Mouse (Mus musculus) intestine, postnatal 0 days (tissue): ENCODE measurements at regions not wholly inside any gene's neighbourhood (a gene's known extent, or its start where the extent isn't known, plus 50 kb on each side); places are given as distances from the start of the nearest gene placed in this dataset.

Experiments used
- ATAC-seq: fragments of 200-750 bp; cut with Nextera tagmentation; 2 replicates; pipeline ENCODE4 v1.8.0; 2017; ENCODE audit warnings: mild to moderate bottlenecking, moderate TSS enrichment, moderate library complexity
- H3K27ac ChIP-seq: fragments of 300-500 bp; sonication (generic); 2 replicates; pipeline ENCODE4 v1.5.1; 2014; ENCODE audit warnings: mild to moderate bottlenecking, low read depth, low read length, moderate library complexity
- H3K27me3 ChIP-seq: fragments of 300-500 bp; sonication (generic); replicated peaks from 2 replicates; pipeline ENCODE4 v1.6.1; 2014; ENCODE audit warnings: low read length, mixed read lengths; ENCODE audit not compliant: control insufficient read depth, insufficient read depth
- H3K36me3 ChIP-seq: fragments of 300-500 bp; sonication (generic); 2 replicates; pipeline ENCODE4 v1.6.1; 2014; ENCODE audit warnings: mild to moderate bottlenecking, moderate library complexity; ENCODE audit not compliant: control insufficient read depth, insufficient read depth
- H3K4me1 ChIP-seq: fragments of 300-500 bp; sonication (generic); replicated peaks from 2 replicates; pipeline ENCODE4 v1.6.1; 2014; ENCODE audit warnings: antibody characterized with exemption, low read length, mixed read lengths; ENCODE audit not compliant: control insufficient read depth, insufficient read depth
- H3K4me2 ChIP-seq: fragments of 300-500 bp; sonication (generic); replicated peaks from 2 replicates; pipeline ENCODE4 v1.6.1; 2014; ENCODE audit warnings: low read depth, mild to moderate bottlenecking, moderate library complexity
- H3K4me3 ChIP-seq: fragments of 300-500 bp; sonication (generic); 2 replicates; pipeline ENCODE4 v1.5.1; 2014; ENCODE audit warnings: low read depth, low read length
- H3K9ac ChIP-seq: fragments of 300-500 bp; sonication (generic); 2 replicates; pipeline ENCODE4 v1.6.1; 2014; ENCODE audit warnings: mild to moderate bottlenecking, low read depth, low read length
- H3K9me3 ChIP-seq: fragments of 300-500 bp; sonication (generic); 2 replicates; pipeline ENCODE4 v1.6.1; 2016; ENCODE audit warnings: mixed run types; ENCODE audit not compliant: control insufficient read depth
- CTCF ChIP-seq: sonication (generic); IDR thresholded peaks from 2 replicates; pipeline ENCODE4 v1.5.1; 2016; ENCODE audit warnings: low read depth, mild to moderate bottlenecking, control low read depth, antibody characterized with exemption, moderate library complexity
- WGBS: fragments of 180-500 bp; shearing (Covaris S2); extraction: QIAGEN DNeasy Blood & Tissue Kit; methylation state at CpG from one replicate; pipeline ENCODE4 v1.1.7; 2014; 5-methylcytosine and 5-hydroxymethylcytosine counted together

- no peak for TF ChIP-seq CTCF
- H3K36me3 ChIP-seq: no peaks in the 10 kb centered on the region
- H3K27me3 ChIP-seq: no peaks in the 10 kb centered on the region
- no peak overlapping the region for H3K4me2 ChIP-seq
- ATAC-seq: no peak
- WGBS: 59% methylated on average over 1 of the region's 1 CpGs
- H3K27ac ChIP-seq: no peak overlapping the region
- H3K4me1 ChIP-seq: no peaks in the 10 kb centered on the region
- no peaks in the 10 kb centered on the region for H3K9me3 ChIP-seq
- H3K9ac ChIP-seq: no peak overlapping the region
- H3K4me3 ChIP-seq: no peak overlapping the region
These were observed 413.4 kb upstream of the Impad1 start for GRCm38 (mm10) chr4:5206394-5207099.

GRCm38 (mm10) chr4:5205328-5206208 is 412.4 kb upstream of the Impad1 start:
- H3K27me3 ChIP-seq: no peaks in the 10 kb centered on the region
- no peak overlapping the region for H3K27ac ChIP-seq
- no peak for ATAC-seq
- H3K36me3 ChIP-seq: no peaks in the 10 kb centered on the region
- no peak overlapping the region for H3K4me3 ChIP-seq
- TF ChIP-seq CTCF: no peak
- no peaks in the 10 kb centered on the region for H3K4me1 ChIP-seq
- H3K4me2 ChIP-seq: no peak overlapping the region
- 78% methylated on average over 7 of the region's 7 CpGs for WGBS
- H3K9ac ChIP-seq: no peak overlapping the region
- no peaks in the 10 kb centered on the region for H3K9me3 ChIP-seq

- H3K36me3 ChIP-seq: no peaks in the 10 kb centered on the region
- 0 out of 2 replicates have a peak, but pooled peaks cover 2% of the 10 kb centered on the region for H3K9me3 ChIP-seq
- H3K4me2 ChIP-seq: no peak overlapping the region
- H3K4me3 ChIP-seq: no peak overlapping the region
- H3K4me1 ChIP-seq: no peaks in the 10 kb centered on the region
- H3K9ac ChIP-seq: no peak overlapping the region
- H3K27ac ChIP-seq: no peak overlapping the region
- no peak for TF ChIP-seq CTCF
- no peaks in the 10 kb centered on the region for H3K27me3 ChIP-seq
- 70% methylated on average over 3 of the region's 3 CpGs for WGBS
- no peak for ATAC-seq
These were observed 401.1 kb upstream of the Impad1 start for GRCm38 (mm10) chr4:5194272-5194671.

DNA sequence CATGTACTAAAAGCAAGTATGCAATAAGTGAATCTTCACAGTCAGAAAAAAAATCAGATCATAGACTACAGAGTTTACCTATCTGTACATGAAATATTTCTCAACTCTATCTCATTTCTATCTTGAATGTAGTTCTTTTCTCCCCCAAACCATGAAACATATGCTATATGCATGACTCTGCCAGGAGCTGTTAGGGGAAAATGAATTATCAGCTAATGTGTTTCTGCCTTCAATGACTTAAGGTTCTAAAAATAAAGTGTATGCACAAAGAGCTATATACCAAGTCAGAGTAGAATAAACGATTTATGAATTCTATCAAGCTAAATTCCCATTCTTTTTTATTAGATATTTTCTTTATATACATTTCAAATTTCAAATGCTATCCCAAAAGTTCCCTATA is 388.4 kb upstream of the Impad1 start:
- Histone ChIP-seq H3K27ac (no peak overlapping the region), H3K9me3 (no peaks in the 10 kb centered on the region), H3K4me1 (no peaks in the 10 kb centered on the region), H3K4me3 (no peak overlapping the region), H3K4me2 (no peak overlapping the region), H3K27me3 (no peaks in the 10 kb centered on the region), H3K9ac (no peak overlapping the region), H3K36me3 (no peaks in the 10 kb centered on the region)
- WGBS: 67% methylated on average over 1 of the region's 1 CpGs
- TF ChIP-seq CTCF: no peak
- ATAC-seq: no peak

DNA sequence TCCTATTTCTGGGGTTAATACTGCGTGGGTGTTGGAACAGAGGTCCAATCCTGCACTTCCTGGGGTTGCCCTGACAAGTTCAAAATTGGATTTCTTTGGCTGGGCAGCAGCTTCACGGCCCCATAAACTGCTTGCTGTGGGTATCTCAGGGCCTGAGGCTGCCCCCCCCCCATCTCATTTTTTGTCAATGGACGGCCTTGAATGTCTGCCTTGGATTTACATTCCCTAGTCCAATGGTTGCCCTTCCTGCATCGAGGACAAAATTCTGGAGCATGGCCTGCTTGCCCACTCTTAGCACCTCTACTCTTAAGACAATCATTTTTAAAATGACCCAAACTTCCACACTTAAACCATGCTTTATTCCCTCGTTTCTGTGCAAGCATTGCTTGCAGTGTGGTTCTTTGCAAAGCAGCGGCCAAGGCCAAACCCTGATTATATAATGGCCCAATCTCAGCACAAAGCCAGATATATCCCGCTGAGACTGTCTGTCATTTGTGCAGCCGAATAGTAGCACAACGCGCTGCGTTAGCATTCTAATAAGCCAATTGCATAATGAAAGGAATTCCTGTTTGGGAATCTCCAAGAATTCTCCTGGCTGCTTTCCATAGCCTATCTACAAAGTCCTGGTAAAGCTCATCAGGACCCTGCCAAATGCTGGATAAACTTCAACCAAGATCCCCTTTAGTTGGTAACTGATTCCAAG is 386.0 kb upstream of the Impad1 start:
- Histone ChIP-seq H3K4me3 (no peak overlapping the region), H3K36me3 (no peaks in the 10 kb centered on the region), H3K4me1 (no peaks in the 10 kb centered on the region), H3K27ac (no peak overlapping the region), H3K27me3 (no peaks in the 10 kb centered on the region), H3K4me2 (no peak overlapping the region), H3K9me3 (no peaks in the 10 kb centered on the region), H3K9ac (no peak overlapping the region)
- 86% methylated on average over 11 of the region's 11 CpGs for WGBS
- TF ChIP-seq CTCF: no peak
- ATAC-seq: no peak

DNA sequence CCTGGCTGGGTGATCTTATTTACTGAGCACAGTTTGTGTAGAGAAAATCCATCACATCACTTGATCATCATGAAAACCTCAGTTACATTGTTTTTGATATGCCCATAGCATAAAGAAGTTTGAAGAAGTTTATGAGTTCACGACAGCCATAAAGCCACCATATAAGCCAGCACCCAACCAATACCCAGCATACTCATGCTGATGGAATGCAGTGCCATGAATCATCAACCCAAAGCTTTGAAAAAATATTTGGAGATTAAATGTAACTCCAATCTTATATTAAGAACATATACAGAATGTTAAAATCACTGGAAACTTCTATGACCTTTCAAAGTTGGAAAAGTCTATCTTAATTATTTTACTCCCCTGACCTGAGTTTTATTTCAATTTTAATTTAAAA is 372.1 kb upstream of the Impad1 start:
- Histone ChIP-seq H3K27me3 (no peaks in the 10 kb centered on the region), H3K9me3 (no peaks in the 10 kb centered on the region), H3K4me2 (no peak overlapping the region), H3K36me3 (no peaks in the 10 kb centered on the region), H3K27ac (no peak overlapping the region), H3K4me3 (no peak overlapping the region), H3K9ac (no peak overlapping the region), H3K4me1 (no peaks in the 10 kb centered on the region)
- ATAC-seq: no peak
- 76% methylated on average over 1 of the region's 1 CpGs for WGBS
- no peak for TF ChIP-seq CTCF
